Mouse (Mus musculus): ENCODE data around the gene Sgms1.

GRCm38 (mm10) chr19:32295581-32295980 lies 93.9 kb downstream of the Sgms1 start:
- TF ChIP-seq MYOG (IDR thresholded peaks at IDR 0.05; ENCODE audit: control insufficient read depth in 1 of 3, insufficient read depth in 1 of 3, insufficient read length in 2 of 3, low read depth in 2 of 3), result no peak
- no peak for TF ChIP-seq E2F4 (IDR thresholded peaks at IDR 0.05; ENCODE audit: insufficient read depth)
- no peak for TF ChIP-seq POLR2A (IDR thresholded peaks at IDR 0.05; ENCODE audit: insufficient read length, low read depth)
- no peak for TF ChIP-seq USF1 (IDR thresholded peaks at IDR 0.05; ENCODE audit: low read depth)

Measured in myocyte (in vitro differentiated cells).